Mouse (Mus musculus): ENCODE data around the gene Cant1.
A peak's percentile ranks its signal among the peaks of the same experiment; 100 is the strongest.

The Cant1 gene

DNA sequence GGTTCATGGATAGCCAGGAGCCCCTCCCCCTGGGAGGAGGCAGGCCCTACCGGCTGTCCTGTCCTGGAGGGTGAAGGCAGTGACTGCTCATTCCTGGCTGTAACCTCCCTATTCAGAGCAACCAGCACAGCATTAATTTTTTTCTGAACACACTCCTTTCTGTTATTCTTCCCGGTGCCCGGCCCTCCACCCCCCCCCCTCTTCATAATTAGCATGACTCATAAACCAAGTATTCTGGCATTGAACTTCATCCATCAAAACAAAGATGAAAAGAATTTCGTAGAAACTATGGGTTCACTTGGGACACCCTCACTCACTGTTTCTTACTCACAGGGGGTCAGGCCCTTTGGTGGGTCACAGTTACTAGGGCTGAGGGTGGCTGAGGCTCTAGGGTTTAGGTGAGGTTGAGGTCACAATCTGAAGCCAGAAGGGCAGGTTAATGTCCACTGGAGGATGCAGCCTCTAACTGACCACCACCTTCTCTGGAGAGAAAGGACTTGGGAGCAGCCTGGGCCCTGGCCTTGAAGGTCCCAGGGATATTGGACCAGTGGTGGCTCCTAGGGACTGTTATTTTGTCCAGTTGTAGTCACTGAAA is 11.5 kb upstream of the Cant1 start:
- no peak for DNase-seq (ENCODE audit: low spot score)

DNA sequence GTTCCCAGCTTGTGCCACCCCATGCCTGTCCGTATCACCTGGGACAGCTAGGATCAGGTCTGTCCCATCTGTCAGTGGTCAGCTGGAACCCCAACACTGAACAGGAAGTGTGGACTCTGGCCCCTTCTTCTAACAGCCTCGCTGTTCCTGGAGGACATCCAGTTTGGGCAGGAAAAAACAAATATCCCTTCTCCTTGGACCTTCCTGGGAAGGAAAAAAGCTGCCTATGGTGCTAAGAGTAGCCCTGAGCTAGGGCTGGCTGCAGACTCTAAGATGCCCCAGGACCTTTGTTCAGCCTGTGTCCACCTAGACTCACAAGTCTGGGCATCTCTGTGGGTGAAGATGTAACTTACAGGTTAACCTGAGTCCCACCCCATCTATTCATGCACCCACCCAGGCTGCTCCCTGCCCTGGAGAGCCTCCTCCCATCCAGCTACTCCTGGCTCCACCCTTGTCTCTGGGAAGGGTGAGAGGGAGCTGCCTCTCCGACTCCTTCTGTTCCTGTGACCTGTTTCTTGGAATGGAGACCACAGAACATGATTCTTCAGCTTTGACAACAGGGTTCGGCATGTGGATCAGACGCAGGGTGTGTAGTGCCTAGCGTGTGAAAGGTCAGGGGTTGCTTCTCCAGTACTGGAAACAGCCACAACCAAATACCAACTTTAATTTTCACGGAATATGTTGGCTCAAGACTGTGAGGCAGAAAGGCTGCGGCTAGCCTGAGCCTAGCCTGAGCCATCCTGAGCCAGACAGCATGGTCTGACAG is 10.2 kb upstream of the Cant1 start:
- DNase-seq (ENCODE audit: low spot score), result no peak

DNA sequence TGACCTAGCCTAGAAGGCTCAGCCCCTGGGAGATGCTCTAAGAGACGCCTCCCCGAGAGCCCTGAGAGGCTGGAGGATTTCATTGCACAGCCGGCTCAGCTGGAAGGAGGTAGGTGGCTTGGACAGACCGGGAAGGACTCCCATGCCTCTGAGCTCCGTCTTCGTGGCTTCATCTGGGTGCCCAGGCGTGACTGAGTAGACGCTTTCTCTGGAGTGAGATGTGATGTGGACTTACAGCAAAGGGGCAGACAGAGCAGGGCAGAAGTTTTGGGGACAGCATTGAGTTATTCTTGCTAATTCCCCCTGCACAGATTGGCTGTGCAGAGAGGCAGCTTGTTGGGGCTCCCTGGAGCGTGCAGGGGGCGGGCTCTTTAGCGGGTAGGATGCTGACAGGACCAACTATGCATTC is 9.6 kb upstream of the Cant1 start:
- peak; percentile 42 for DNase-seq (ENCODE audit: low spot score)

DNA sequence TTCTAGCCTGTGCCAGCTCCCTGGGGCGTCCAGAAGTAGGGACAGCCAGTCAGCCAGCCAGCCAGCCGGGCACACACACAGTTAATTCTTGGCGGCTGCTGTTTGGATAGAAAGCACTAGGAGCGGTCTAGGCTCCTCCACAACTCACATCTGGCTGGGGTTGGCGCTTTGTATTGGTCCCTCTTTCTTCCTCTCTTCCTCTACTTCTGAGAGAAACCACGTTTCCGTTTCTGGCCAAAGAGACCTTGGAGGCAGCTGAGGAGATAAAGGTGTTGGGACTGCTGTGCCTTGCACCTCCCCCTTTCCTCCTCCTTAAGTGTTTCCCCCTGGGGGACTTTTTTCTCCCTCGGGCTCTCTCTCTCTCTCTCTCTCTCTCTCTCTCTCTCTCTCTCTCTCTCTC is 9.1 kb upstream of the Cant1 start, which contains the start of gene C1qtnf1:
Gene C1qtnf1, plus strand, starts transcription at position 218 of the 400 bp plus-strand sequence.
- peak; percentile 54 for DNase-seq (ENCODE audit: low spot score)

DNA sequence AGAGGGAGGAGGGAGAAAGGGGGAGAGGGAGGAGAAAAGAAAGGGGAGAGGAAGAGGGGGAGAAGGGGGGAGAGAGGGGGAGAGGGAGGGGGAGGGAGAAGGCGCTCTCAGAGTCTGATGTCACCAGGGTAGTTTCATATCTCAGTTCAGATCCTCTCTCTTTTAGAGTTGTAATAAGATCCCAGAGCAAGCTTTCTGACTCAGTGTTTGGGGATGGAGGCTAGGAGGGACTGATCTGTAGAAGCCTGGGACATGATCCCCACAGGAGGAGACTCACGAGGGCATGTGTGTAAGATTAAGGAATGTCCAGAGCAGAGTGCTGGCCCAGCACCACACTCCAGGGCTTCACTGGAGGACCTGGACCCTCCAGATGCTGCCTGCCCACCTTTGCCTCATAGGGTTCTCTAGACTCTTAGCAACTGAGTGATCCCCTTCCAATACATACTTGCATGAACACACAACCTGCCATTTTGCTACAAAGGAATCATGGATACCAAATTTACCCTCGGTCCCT is 8.4 kb upstream of the Cant1 start:
- no peak for DNase-seq (ENCODE audit: low spot score)

DNA sequence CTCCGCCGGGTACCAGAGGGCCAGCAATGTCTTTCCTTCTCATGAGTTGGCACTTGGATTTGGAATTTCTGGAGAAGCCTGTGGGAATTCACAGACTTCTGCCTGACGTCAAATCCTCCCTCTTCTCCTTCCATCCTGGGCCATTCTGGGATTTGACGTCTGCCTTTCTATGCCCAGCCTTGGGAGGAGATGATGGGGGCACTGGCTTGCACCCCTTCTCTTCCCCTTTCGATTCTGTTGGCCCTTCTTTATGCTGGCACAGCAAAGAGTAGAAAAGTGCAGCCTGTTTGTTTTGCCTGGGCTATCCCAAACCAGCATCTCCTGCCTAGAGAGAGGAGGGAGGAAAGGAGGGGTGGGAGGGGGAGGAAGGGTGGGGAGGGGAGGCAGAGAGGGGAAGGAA is 7.9 kb upstream of the Cant1 start:
- DNase-seq (ENCODE audit: low spot score), result no peak

DNA sequence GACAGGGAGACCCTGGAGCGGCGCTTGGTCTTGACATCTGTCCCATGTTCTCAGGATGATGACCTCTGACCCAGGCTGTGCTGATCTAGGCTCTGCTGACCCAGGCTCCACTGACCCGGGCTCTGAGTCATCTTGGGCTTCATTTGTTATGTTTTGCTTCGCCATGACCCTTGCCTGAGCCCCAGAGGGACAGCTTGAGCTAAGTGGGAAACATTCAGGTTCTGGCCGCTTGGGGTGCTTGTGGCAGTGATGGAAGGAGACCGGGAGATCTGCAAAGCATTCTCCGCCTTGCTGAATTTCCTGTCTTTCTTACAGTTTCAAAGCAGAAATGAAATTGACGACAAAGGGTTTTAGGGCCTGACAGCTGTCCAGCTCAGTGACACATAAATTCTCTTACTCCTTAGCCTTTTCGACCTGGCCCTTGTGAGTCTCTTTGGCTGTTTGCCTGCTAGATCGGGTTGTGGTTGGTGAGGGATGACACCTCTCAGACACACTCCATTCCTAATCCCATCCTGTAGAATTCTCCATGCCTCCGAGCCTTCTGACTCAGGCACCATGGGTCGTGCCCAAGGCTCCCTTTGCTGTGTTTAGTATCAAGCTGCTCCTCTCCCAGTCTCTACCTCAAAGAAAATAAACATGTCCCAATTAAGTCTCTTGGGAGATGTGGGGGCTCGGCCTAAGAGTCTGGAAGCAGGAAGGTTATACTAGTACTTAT is 5.9 kb upstream of the Cant1 start:
- no peak for DNase-seq (ENCODE audit: low spot score)

DNA sequence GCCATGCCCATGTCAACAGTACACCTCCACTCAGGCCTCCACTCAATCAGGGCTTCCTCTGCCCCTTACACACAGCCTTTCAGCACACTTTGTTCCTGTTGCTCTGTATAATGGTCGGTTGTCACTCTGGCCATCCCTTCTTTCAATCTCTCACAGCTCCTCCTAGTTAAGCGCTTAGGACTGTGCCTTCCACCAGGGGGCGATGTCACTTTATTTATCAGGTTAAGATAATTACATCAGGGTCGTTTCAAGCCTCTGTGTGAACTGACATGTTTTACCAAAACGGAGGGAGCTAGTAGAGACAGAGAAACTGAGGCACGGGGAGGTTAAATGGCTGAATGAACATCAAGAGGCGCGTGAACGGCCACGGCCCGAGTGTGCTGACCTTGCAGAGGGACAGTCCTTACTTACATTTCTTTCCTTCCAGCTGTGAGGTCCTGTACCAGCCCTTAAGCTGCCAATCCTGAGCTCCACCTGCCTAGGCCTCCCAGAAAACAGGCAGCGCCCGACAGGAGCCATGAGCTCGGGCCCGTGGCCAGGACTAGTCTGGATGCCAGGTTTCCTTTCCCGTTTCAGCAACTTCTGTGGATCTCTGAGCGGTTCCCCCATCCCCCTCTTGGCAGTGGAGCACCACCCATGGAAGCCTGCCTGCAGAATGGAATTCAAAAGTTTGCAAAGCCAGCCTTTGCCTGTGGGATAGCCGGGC is 4.5 kb upstream of the Cant1 start:
- peak; percentile 93 for DNase-seq (ENCODE audit: low spot score)

DNA sequence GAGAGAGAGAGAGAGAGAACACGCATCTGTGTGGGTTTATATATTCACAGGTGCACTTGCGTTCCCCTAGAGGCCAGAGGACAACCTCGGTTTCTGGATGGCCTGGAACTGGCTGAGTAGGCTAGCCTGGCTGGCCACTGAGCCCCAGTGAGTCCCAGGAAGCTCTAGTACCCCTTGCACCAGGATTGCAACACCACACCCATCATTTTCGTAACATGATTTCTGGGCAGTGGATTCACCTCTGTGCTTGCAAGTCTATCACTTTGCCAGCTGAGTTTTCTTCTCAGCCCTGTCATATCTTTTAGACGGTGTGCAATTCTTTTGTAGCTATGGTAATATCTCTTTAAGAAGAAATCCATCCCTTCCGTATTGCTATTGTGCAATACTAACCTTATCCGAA is 1.4 kb upstream of the Cant1 start:
- no peak for DNase-seq (ENCODE audit: low spot score)

DNA sequence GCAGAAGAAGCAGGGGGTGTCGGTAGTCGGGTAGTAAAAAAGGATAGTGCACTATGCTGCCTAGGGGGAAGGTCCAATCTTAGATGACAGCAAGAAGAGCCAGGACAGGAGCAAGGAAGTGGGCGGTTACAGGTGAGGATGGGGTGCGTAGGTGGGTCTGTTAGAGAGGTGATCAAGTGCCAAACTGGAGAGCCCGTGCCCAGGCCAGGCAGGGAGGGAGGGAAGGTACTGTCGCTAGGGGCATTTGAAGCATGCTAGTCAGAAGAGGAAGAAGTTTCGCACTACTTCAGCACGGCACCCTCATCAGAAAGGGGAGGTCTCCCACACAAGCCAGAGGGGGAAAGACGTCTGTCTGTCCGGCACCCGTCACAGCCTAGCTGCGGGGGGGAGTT is 448 bp downstream of the Cant1 start:
- DNase-seq (ENCODE audit: low spot score), result no peak

DNA sequence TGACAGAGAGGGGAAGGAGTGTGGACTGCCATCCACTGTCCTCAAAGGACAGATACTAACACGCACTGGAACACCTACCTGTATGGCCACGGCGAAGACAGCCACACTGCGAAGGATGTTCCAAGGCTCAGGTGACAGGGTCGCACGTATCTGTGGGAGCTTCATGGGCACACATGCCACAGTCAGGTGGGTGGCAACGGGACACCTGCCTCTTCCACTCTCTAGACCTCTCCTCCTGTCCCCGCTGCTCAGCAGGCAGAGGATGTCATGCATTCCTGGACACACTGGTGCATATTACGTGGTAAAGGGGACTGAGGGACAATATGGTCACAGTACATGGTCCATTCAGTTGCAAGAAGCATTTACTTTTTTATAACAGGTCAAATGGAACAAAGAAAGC is 1.4 kb downstream of the Cant1 start:
- DNase-seq (ENCODE audit: low spot score), result no peak

DNA sequence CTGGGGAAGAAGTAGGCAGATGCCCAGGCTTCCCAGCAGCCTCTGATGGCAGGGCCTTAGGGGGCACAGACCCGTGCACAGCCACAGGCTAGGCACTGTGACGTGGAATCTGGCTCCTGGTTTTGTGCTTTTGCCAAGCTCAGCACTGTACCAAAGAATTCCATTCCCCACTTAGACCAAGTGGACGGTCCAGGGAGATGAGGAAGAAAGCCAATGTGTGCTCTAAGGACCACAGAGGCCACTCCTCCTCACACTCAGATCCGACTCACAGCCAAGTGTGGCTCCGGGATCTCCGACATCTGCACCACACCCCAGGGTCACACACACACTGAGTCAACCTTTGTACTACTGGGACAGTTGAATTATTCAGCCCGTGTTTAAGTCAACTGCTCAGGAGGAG is 2.8 kb downstream of the Cant1 start:
- no peak for DNase-seq (ENCODE audit: low spot score)

DNA sequence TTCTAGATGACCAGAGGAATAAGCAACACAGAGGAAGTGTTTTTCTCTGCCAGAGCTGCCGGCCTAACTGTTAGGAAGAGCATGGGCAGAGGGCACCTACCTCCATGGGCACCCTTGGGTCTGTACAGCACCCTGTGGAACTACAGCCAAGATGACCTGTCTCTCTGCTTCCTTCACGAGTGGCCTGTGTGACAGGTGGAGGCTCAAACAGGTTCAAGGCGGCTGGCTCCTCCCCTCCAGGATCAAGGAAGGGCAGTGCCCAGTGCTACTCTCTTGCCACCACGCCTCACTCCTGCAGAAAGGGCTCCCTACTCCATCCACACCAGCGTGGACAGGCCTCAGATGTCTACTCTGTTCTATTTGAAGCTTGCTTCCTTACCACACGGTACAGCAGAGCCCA is 3.3 kb downstream of the Cant1 start:
- DNase-seq (ENCODE audit: low spot score), result no peak

DNA sequence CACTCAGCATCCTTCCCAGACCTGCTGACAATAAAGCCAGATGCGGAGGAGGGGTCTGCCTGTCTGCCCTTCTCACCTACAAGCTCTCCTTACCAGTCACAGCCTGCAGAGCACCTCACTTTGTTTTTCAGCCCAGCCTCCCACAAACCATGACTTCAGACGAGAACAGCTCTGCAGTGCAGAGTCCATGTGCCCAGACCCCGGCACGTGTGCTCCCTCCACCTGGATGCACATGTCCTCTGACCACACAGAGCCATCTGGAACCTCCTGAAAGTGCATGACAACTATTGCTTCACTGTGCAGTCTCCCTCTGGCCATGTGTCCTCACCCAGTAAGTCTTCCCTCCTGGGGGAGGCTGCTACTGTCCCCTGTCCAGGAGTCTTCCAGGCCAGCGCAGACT is 4.6 kb downstream of the Cant1 start:
- no peak for DNase-seq (ENCODE audit: low spot score)

DNA sequence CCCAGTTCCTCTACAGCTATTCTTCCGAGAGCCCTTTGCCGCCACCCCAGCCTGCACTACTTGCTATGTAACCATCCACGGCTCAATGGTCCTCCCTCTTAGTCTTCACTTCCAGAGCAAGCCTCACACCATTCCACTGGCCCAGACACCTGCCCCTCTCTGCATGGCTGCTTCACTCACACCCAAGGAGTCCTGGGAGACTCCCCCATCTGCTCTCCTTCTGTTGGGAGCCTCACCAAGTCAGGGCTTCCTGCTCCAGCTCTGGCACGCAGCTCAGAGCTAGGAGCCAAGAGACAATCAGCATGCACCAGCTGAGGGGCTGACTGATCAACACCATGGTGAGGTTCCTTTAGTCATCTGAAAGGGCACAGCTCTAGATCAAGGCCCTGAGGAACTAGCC is 5.8 kb downstream of the Cant1 start:
- DNase-seq (ENCODE audit: low spot score), result no peak

DNA sequence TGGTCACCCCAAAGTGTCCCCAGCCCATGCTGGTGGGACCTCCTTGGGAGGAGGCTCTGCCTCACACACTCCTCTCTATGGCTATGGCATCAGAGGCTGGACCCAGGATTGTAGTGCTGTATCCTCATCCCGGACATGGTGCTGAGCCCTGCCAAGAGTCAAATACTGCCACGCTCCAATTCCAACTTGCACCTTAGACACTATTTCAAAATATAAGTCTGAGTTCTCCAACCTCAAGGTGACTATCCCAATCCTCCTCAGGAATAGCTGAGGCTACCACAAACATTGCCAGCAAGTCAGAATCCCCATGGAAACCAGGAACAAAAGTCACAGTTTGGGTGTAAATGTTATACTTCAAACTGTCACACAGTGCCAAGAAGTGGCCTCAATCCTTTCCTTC is 6.3 kb downstream of the Cant1 start:
- no peak for DNase-seq (ENCODE audit: low spot score)

DNA sequence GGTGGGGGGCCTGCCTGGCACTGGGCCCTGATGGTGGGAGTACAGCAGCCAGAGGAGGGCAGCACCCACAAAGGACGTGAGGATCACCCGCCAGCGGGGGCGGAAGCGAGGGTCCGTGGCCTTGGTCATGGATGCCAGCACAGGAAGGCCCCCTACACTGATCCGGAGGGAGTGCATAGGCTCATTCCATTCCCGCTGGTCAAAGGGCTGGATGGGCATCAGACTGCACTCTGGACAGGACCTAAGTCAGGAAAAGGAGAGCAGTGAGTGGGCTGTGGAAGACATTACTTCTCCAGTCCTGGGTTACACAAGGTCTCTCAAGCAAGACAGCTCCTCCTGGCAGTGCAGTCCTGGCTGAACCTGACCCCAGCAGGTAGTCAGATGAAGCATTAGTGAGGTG is 7.6 kb downstream of the Cant1 start:
- no peak for DNase-seq (ENCODE audit: low spot score)

DNA sequence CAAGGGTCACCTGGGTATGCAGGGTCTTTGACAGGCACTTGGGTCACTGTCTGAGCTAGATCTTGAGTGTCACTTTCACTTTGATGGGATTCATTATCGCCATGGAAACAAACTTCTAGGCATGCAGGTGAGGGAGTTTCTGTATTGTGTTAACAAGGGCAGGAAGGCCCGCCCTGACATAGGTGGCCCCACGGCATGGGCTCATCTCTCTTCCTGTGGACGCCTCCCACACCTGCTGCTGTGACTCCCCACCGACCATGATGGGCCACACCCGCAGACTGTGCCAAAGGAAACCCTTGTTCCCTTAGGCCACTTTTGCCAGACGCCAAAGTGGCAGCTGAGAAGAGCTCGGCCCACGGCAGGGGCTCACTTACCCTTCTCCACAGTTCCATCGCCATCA is 8.4 kb downstream of the Cant1 start:
- DNase-seq (ENCODE audit: low spot score), result no peak

DNA sequence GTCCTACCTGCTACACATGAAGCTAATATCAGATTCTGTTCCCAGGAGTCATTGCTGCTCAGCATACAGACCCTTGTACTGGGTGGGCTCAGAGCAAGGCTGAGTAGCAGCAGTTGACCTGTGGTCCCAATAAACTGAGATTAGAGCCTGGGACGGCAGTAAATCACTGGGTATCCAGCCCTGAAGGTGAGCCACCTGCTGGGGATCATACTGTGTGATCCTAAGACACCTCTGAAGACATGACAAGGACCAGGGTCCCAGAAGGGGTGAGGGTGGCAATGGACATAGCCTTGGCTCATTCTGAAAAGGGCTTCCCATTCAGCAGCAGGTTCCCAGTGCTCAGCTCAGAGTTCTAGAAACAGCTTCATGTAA is 8.8 kb downstream of the Cant1 start:
- no peak for DNase-seq (ENCODE audit: low spot score)

DNA sequence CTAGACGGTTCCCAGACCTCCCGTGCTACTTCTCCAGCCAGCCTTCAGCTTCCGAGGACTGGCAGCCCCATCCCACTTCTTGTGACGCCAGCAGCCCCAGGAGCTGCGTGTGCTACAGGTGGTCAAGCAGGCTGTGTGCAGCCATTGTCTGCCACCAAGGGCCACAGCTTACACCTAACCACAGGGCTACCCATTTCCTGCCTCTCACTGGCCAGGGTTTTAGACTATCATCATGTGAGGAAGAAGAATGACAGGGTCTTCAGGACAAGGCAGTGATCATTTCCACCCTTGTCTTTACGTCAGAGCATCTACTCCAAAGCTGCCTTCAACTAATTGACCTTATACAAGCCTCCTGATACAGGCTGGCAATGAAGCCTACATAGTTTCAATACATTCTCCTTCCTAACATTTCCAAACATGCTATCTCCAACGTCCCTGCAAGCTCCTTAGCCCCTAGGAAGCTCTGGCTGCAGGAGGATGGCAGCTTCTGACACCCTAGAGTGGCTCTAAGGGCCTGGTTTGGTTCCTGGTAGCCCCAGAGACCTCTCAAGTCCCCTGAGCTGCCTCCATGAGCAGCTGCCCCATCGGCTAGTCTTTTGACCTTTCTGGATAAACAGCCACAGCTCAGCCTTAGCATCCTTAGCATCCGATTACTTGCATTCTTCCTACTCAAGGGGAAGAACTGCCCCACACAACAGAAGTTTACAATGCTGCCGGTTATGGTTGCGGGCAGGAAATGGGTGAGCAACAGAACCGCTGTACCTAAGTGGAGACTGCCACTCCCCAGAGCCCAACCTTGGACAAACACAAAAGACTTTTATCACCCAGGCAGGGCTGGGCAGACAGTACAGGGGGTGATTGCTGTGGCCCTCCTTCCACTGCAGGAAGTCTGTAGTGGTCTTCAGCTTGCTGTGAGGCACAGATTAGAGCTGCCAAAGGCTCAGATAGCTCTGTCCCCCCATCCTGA is 9.5 kb downstream of the Cant1 start:
- DNase-seq (ENCODE audit: low spot score), result no peak

DNA sequence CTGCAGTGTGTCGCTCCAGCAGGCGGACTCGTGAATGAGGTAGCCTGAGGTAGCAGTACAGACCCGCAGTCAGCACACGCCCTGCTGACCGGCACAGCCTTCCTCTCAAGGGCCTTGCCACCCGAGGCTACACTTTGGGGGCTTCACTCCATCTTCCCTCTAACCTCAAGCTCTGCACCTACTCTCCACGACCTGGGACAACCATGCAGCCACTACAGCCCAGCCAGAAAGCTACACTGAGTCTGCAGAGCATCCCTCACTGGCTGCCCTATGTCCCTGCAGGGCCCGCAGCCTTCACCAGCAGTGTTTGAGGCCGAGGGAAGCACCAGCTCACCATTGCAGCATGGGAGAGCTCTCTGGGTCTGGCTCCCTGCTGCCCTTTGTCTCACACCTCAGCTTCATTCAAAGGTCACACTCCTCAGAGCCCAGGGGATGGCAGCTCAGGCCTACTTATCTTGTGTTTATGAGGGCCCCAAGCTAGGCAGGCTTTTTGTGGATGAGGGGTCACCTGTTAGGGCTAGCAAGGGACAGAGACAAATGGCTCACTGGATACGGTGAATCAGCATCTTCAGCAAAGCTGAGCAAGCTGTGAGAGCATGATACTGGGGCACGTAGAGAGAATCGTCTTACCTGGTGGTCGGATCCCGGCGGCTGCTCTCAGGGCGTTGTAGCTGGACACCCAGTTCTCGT is 10.7 kb downstream of the Cant1 start:
- no peak for DNase-seq (ENCODE audit: low spot score)
